ENCODE assay signal across 8 mouse cellular contexts in the genomic region with DNA sequence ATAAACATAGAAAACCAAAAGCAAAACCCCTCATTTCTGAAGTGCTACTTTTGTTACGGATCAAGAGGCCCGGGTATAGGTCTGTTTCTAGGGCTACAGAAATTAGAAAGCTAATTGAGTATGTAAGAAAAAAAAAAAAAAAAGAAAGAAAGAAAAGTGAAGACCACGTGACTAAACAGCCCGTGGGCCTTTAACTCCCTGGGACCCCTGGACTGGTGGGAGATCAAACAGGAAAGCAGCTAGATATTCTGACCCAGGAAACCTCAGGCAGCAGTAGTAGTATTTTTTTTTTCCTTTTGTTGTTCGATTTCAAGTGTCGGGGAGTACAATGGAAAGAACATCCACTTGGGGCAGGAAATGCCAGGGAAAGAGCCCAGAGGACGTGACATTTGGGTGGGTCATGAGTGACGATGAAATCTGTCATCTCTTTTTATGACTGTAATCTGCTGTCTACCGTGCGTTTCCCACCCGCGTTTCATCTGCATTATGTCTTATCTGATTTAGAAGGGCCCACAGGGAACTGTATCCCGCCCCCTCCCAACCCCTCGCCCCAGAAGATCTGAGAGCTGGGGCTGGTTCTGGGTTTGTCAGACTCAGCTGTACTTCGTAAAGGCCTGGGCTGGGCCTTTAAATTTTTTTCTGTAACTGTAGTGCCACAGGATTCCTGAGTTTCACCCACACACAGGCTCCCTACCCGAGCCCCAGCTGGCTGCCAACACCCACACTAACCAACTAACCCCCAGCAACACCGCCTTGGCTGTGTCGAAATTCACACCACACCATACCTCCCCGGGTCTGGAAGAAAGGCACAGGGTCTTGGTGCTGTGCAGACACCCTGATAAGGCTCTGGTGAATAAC. TPM values are rescaled to one million over a fixed set of nuclear protein-coding genes. Genes with fewer than 3 reads are reported as not detected.
DNase-seq lines count a peak whose midpoint lies in the region; ATAC-seq lines count a peak whose summit lies in the region.

No protein-coding gene starts in this region.

- intact Hi-C loops in heart, postnatal 25 days (cut with DNase I) = loop anchor here (5.0 kb wide), 1 partner anchor 58 kb away; no protein-coding TSS in a partner anchor

- peak overlapping the region; percentile 34 for H3K4me2 ChIP-seq in heart, embryonic 11.5 days
- no peak overlapping the region; the same call in 1 of the 2 replicates for H3K4me2 ChIP-seq in stomach, embryonic 14.5 days (replicated peaks; ENCODE audit: low read depth, low read length)

- WGBS in heart, embryonic 11.5 days (ENCODE audit: insufficient replicate concordance) = 44% methylated on average over 19 of the region's 19 CpGs
- WGBS in stomach, embryonic 14.5 days = 43% methylated on average over 19 of the region's 19 CpGs

- H3K27me3 ChIP-seq in heart, embryonic 11.5 days (ENCODE audit: control insufficient read depth, insufficient read depth, low read length) = no peaks in the 10 kb centered on the region
- H3K27me3 ChIP-seq in stomach, embryonic 14.5 days (ENCODE audit: control insufficient read depth, insufficient read depth, low read length) = no peaks in the 10 kb centered on the region

- 0 out of 2 replicates have a peak overlapping the region, but pooled peaks have one; percentile 34 for H3K9ac ChIP-seq in heart, embryonic 11.5 days (ENCODE audit: low read depth, low read length)
- H3K9ac ChIP-seq in stomach, embryonic 14.5 days (replicated peaks; ENCODE audit: low read depth, low read length) = no peak overlapping the region

- no peak overlapping the region for H3K4me3 ChIP-seq in heart, embryonic 11.5 days (ENCODE audit: low read depth, low read length)
- H3K4me3 ChIP-seq in stomach, embryonic 14.5 days (ENCODE audit: low read depth, low read length) = no peak overlapping the region

- no peak for DNase-seq in heart, postnatal 25 days (ENCODE audit: low spot score)
- peak; percentile 60 for DNase-seq in 3134 (ENCODE audit: extremely low read depth, insufficient read length, low spot score)
- DNase-seq in layer of hippocampus, adult 9-11 months = peak; percentile 60
- no peak for DNase-seq in yolk sac, embryonic 10.5 days (ENCODE audit: low spot score)
- DNase-seq in adrenal gland, postnatal 25 days = no peak

- peak overlapping the region; percentile 12; the same call in 1 of the 2 replicates for H3K27ac ChIP-seq in heart, embryonic 11.5 days (ENCODE audit: low read depth, low read length)
- peak overlapping the region; percentile 11; the same call in 1 of the 2 replicates for H3K27ac ChIP-seq in stomach, embryonic 14.5 days (ENCODE audit: low read length)

- H3K9me3 ChIP-seq in heart, embryonic 11.5 days (replicated peaks; ENCODE audit: control insufficient read depth, low read length) = no peaks in the 10 kb centered on the region
- no peaks in the 10 kb centered on the region for H3K9me3 ChIP-seq in stomach, embryonic 14.5 days (ENCODE audit: control insufficient read depth, low read depth, low read length)

- ATAC-seq in heart, embryonic 11.5 days (replicated peaks; ENCODE audit: insufficient number of reproducible peaks, low FRiP score, low TSS enrichment) = no peak
- peak; percentile 42 for ATAC-seq in common myeloid progenitor, adult 5-6 weeks (replicated peaks; ENCODE audit: low read depth, poor library complexity, severe bottlenecking)
- no peak for ATAC-seq in stomach, embryonic 14.5 days (ENCODE audit: insufficient number of reproducible peaks, insufficient read depth, low FRiP score, low read depth)

- peaks cover 12% of the 10 kb centered on the region; the same call in 1 of the 2 replicates for H3K4me1 ChIP-seq in heart, embryonic 11.5 days (ENCODE audit: control insufficient read depth, insufficient read depth, low read length)
- 0 out of 2 replicates have a peak, but pooled peaks cover 8% of the 10 kb centered on the region for H3K4me1 ChIP-seq in stomach, embryonic 14.5 days (ENCODE audit: control insufficient read depth, insufficient read depth, low read length)

- H3K36me3 ChIP-seq in heart, embryonic 11.5 days (ENCODE audit: control insufficient read depth, insufficient read depth, low read length) = no peaks in the 10 kb centered on the region
- H3K36me3 ChIP-seq in stomach, embryonic 14.5 days (ENCODE audit: control insufficient read depth, insufficient read depth, low read length) = no peaks in the 10 kb centered on the region

RNA-seq across cellular contexts. Expression of a gene that starts 18.0 kb away (rescaled TPM):
- 7.5 and 10.9 TPM in 2 replicates for polyA plus RNA-seq in heart, embryonic 11.5 days (2014; fragmentation: Nextera tagmentation; extraction: Ambion mirVana)
- 10 to 100 TPM; 10.5 to 13.2 TPM for total RNA-seq in heart, postnatal 25 days (2021)
- 32.9 and 37.2 TPM in 2 replicates for total RNA-seq in common myeloid progenitor, adult 5-6 weeks (2017)
- 15.8 and 17.6 TPM in 2 replicates for polyA plus RNA-seq in stomach, embryonic 14.5 days (2014; fragmentation: Nextera tagmentation; extraction: Ambion mirVana)
- total RNA-seq in adrenal gland, postnatal 25 days (2021) = 30.2 and 31.2 TPM in 2 replicates

RNA-seq across cellular contexts. Expression of a gene that starts 36.1 kb away (rescaled TPM):
- 87.0 and 93.6 TPM in 2 replicates for polyA plus RNA-seq in heart, embryonic 11.5 days (2014; fragmentation: Nextera tagmentation; extraction: Ambion mirVana)
- total RNA-seq in heart, postnatal 25 days (2021) = 10 to 100 TPM; 32.8 to 36.6 TPM
- total RNA-seq in common myeloid progenitor, adult 5-6 weeks (2017) = 56.5 and 72.9 TPM in 2 replicates
- polyA plus RNA-seq in stomach, embryonic 14.5 days (2014; fragmentation: Nextera tagmentation; extraction: Ambion mirVana) = 89.6 and 105 TPM in 2 replicates
- total RNA-seq in adrenal gland, postnatal 25 days (2021) = 570 and 647 TPM in 2 replicates

RNA-seq across cellular contexts. Expression of a gene that starts 48.9 kb away (rescaled TPM):
- polyA plus RNA-seq in heart, embryonic 11.5 days (2014; fragmentation: Nextera tagmentation; extraction: Ambion mirVana) = not detected in 2 replicates
- total RNA-seq in heart, postnatal 25 days (2021) = not detected
- total RNA-seq in common myeloid progenitor, adult 5-6 weeks (2017) = not detected in 2 replicates
- polyA plus RNA-seq in stomach, embryonic 14.5 days (2014; fragmentation: Nextera tagmentation; extraction: Ambion mirVana) = 12.6 and 22.5 TPM in 2 replicates
- not detected in 2 replicates for total RNA-seq in adrenal gland, postnatal 25 days (2021)

RNA-seq across cellular contexts. Expression of a gene that starts 57.7 kb away (rescaled TPM):
- polyA plus RNA-seq in heart, embryonic 11.5 days (2014; fragmentation: Nextera tagmentation; extraction: Ambion mirVana) = 66.9 and 71.9 TPM in 2 replicates
- 10 to 100 TPM; 21.1 to 21.2 TPM for total RNA-seq in heart, postnatal 25 days (2021)
- total RNA-seq in common myeloid progenitor, adult 5-6 weeks (2017) = 20.4 and 28.4 TPM in 2 replicates
- 83.9 and 93.6 TPM in 2 replicates for polyA plus RNA-seq in stomach, embryonic 14.5 days (2014; fragmentation: Nextera tagmentation; extraction: Ambion mirVana)
- total RNA-seq in adrenal gland, postnatal 25 days (2021) = 44.8 and 45.7 TPM in 2 replicates

RNA-seq across cellular contexts. Expression of a gene that starts 57.9 kb away (rescaled TPM):
- polyA plus RNA-seq in heart, embryonic 11.5 days (2014; fragmentation: Nextera tagmentation; extraction: Ambion mirVana) = 31.5 and 31.9 TPM in 2 replicates
- total RNA-seq in heart, postnatal 25 days (2021) = 10 to 100 TPM; 18.2 to 19.2 TPM
- 17.7 and 20.5 TPM in 2 replicates for total RNA-seq in common myeloid progenitor, adult 5-6 weeks (2017)
- polyA plus RNA-seq in stomach, embryonic 14.5 days (2014; fragmentation: Nextera tagmentation; extraction: Ambion mirVana) = 31.9 and 36.5 TPM in 2 replicates
- total RNA-seq in adrenal gland, postnatal 25 days (2021) = 47.9 and 48.6 TPM in 2 replicates

Comparison
In these comparisons a context has a peak if more than half of its experiments do, and no peak if none do; other contexts are left out.
1. DNase-seq: peak in 3134 (single experiment) and layer of hippocampus, adult 9-11 months (single experiment); none in heart, postnatal 25 days (single experiment), yolk sac, embryonic 10.5 days (single experiment) and adrenal gland, postnatal 25 days (single experiment).